Mouse (Mus musculus): ENCODE measurements around the gene Rcbtb2. TPM values are rescaled to one million over a fixed set of nuclear protein-coding genes. Genes with fewer than 3 reads are reported as not detected.
"Not testable (repeated sequence)": the region's sequence is repeated elsewhere in the genome, so short reads cannot be mapped to it uniquely, and the experiment has no call there.

Gene Rcbtb2
- total RNA-seq (2021): 10 to 100 TPM; 28.6 to 34.3 TPM
- polyA plus RNA-seq (2012; rRNA removed): 30.7 and 39.4 TPM in 2 replicates
- long read RNA-seq, partial matches to known transcripts: 1 of 35 reads
- long read RNA-seq, other reads (novel, unspliced or antisense): 26 of 35 reads

DNA sequence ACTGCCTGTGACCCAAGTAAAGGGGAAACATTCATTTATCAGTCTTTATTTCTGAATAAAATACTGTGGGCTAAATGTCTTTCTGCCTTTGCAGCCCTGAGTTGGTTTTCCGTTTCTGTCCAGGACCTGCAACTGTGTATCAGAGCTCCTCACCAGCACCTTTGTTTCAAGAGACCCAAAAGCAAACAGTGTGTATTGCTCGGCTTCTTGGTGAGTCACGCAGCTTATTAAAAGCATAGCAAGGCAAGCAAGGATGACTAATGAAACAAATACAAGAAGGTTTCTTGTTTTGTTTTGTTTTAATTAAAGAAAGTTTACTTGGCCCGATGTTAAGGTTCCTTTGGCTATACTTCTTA is at the start of gene Rcbtb2:
Rcbtb2 (plus strand) TSS at position 115 of the 356 bp plus-strand sequence.
- no peak for DNase-seq

DNA sequence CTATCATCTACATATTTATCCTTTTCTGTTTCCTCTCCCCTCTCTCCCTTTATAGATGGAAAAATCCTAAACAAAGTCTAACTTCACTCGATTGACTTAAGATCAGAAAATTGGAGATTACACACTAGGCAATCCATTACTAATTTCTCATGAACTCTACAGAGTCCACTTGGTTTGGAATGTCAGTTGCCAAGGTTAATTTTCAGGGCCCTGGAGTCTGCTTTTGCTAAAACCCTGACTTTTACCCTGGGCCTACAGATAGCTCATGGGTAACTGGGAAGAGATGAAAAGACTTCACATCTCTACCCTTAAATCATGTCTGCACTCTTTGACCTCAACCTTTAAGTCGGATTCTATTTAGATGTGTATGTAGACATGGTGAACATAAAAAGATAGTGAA is 39.3 kb upstream of the Rcbtb2 start:
- no peak for DNase-seq

DNA sequence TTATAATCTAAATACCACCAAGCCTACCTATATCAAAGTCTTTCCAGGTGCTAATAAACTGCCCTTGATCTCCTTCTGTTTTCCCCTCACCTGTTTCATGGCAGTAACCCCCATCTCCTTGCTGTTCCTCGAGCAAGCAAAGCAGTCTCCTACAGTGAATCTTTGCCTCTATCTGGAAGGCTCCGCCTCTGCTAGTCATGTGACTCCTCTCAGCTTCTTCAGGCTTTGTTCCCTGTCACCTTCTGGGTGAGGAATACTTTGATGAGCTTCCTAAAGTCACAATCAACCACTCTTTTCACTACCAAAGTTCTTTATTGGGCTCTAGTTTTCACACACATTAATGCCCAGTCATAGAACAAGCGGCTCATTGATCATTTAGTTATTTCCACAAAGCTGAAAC is 36.4 kb upstream of the Rcbtb2 start:
- DNase-seq: no peak

DNA sequence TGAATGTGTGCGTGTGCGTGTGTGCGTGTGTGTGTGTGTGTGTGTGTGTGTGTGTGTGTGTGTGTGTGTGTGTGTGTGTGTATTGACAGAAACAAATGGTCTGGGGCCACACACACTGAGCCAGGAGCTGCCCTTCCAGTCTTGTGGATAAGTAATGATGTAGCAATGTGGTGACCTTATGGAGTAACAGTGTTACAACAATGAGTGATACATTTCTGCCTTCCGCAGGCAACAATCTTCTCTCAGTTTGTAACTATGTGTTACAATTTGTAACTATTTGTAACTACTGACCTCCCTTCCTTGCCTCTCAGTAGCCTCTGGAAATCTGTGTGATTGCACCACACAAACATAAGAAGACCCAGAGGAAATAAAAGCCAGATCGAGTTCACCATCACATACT is 35.6 kb upstream of the Rcbtb2 start:
- no peak for DNase-seq

DNA sequence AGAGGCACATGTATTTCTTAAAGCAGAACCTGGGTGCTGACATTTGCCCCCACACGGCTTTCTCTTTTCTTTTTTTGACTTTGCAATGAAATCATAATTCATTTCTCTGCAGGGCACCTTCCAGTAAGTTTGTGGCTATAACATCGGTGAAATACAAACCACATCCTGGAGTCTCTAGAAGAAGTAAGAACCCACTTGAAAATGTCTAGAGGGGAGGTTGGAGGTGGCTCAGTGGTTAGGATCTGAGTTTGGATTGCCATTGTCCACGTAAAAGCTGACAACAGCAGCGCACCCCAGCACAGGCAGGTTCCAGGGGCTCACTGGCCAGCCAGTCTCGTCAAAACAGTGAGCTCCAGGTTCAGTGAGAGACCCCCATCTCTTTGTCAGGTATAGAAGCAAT is 35.1 kb upstream of the Rcbtb2 start:
- no peak for DNase-seq

DNA sequence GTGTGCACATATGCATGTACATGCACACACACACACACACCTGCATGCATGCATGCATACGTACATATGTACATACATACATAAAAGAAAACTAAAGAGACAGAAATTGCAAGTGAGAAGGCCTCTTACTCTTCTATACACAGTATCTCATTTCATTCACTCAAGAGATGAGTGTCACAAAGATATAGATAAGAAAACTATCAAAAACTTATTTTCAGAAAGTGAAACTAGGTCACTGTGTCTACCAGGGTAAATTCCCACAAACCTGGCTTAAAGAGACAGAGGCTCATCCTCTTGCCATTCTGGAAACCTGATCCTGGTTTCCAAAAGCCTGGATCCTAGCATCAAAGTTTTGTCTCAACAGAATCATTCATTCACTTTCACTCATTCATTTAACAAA is 34.6 kb upstream of the Rcbtb2 start:
- no peak for DNase-seq

DNA sequence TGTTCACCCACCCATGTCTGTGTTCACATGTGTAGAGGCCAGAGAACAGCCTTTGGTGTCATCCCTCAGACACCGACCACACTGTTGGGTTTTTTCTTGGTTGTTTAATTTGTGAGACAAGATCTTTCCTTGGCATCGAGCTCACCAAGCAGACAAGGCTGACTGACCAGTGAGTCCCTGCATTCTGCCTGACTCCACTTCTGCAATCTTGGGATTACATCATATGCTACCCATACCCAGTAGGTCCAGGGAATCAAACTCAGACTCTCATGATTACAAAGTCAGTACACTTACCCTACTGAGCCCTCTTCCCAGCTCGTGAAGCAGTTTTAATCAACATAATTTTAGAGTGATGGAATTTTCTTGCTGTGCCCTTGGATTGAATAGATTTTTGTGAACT is 30.0 kb upstream of the Rcbtb2 start:
- no peak for DNase-seq

DNA sequence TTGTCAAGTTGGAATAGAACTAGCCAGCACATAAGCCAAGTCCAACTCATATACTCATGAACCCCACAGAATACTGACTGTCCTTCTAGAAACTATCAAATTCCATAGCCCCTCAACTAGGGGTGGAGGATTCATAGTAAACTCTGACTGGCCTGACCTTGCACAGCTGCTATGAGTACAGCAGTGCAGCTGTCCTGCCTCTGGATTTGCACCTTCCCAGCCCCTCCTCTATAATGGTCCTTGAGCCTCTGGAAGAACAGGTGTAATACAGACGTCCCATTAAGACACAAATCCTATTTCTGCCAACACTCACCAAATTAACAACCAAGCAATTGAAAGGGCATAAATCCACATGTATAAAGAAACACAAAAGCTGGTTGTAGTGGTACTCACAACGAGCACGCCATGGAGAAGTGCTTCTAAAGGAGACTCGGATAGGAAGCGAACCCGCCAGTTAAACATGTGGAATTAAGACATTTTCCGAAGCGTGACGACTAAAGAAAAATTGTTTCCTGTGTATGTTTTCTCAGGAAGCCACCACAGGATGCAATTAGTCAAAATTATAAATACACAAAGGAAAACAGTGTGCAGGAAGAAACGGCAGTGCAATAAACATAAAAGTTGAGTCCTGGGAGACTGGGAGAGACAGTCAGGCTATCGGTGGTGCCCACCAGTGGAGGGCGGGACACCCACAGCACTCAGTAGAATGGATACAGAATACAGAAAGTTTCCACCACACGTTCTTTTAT is 27.9 kb upstream of the Rcbtb2 start:
- no peak for DNase-seq

DNA sequence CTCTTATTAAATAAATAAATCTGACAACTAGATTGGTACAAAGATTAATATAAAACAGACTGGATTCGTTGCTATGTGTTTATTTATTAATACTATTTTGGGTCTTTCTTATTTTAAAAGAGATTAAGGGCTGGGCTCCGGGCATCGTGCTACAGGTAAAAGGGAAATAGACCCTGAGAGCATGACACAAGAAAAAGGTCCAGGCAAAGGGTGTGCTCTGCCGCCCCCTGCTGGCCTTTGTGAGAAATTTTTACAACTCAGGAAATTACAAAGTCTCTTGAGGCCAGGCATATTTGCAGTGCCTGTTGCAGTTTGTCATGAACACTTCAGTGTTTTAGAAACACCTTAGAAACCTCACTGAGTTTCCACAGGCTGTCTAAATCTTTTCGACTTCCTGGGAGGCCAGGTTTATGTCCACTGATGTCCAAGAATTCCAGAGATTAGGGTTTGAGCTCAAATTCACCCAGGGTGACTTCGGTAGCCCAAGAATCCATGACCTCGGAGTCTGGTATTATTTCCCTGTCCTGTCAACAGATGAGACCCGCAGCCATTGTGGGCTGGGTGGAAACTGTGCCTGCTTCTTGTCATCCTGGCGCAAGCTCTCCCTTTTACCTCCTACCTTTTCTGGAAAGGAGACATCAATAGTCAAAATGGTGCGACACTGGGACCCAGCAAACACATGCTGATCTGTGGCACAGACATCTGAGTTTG is 24.0 kb upstream of the Rcbtb2 start:
- DNase-seq: peak; percentile 44

DNA sequence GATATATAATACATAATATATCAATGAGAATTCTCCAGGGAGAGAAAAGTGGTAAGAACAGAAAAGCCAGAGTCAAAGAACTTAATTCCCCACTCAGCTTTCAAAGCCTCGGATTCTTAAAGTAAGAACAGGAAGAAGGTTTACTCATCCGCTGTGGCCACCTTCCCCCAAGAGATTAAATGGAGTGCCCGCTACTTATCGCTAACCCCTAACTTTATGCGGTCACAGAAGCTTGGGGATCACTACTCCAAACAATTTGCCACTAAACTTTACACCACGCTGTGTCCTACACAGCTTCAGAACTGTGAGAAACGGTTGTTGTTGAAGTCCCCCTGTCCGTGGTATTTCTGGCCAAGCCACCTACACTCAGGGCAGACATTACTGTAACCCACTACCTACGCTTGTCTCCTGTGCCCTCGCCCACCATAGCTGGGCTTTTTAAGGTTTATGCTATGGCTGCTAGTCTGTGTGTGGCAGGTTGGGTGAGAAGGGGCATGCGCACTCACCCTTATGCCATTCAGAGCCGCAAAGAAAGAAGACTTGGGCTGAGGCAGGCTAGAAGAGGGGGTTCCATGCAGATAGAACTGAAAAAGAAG is 20.5 kb upstream of the Rcbtb2 start:
- no peak for DNase-seq

DNA sequence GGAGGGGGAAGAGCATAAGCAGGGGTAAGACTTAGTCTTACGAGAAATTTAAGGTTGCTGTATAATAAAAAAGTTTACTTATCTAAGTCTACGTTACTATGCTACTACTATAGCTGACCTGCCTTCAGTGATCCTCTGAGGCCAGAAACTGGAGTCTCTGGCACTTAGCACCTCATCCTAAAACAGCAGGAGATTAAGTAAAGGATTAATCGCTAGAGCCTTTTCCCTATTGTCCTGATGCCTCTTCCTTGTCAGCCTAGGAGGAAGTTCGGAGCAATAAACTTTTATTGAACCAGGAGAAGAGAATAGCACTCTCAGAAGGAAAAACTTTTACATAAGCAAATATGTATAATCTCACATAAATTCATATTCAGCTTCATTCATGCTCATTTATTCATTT is 19.9 kb upstream of the Rcbtb2 start:
- DNase-seq: not testable (repeated sequence)

DNA sequence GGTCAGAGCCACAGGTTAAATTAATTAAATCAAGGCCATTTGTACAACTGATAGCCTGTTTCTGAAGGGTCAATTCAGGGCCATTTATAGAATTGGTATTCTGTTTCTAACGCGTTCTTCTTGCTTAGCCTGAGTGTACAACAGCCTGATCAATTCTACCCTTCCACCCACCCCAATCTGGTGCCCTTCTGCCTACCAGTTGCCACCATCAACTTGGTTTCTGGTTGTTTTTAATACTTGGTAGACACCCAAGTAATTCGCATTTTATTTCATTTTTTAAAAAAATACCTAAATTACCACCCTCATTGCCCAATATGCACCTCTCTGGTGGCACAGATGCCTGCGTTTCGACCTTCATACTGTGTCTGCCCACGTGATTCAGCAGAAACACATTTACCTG is 17.9 kb upstream of the Rcbtb2 start:
- DNase-seq: no peak

DNA sequence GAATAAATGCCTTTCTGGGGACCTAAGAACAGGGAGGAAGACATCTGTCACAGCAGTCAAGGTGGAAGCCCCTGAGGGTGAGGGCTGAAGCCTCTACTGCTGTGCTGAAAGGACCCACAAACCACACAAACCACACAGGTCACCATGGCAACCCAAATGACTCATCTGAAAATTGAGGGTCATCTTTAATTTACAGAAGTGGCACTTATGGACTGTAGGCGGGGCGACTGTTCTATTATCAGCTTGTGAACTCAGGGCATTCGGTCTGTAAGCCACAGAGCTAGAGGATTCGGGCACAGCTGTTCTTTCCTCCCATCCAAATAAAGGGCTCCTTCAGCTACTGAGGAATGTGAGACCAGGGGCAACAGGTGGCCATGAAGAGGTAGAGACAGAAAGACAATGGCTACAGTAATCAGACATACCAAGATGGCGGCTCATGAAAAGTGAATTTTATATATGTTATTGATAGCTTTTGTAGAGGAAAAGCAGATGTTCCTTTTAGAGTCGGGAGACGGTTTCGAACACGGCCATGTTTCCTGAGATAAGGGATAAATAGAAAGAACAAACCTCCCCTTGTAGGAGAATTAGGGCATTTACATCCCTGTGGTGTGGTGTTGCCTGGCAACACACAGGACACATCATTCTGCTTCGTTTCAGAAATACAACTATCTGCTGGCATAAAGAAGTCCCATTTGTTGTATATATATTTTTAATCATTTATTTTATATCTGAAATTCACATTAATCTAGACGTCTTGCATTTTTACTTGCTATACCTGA is 17.2 kb upstream of the Rcbtb2 start:
- DNase-seq: no peak

DNA sequence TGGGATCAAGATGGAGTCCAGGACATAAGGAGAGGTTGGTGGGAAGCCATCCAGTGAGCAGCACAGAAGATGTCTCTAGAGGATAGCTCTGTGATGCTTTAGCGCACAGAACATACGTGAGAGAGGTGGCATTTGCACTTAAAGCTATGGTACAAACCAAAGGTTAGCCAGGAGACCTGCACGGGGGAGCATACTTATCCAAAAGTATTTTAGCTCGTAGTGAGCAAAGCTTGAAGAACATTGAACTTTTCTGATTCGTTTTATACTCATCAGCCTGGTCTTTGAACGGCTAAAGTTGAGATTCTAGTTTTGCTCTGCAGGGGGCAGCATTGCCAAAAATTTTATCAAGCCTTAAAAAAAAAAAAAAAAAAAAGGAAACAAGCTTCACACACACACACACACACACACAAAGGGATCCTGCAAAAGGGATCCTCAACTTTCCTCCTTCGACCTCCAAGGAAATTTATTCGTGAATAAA is 16.6 kb upstream of the Rcbtb2 start:
- peak; percentile 29 for DNase-seq

DNA sequence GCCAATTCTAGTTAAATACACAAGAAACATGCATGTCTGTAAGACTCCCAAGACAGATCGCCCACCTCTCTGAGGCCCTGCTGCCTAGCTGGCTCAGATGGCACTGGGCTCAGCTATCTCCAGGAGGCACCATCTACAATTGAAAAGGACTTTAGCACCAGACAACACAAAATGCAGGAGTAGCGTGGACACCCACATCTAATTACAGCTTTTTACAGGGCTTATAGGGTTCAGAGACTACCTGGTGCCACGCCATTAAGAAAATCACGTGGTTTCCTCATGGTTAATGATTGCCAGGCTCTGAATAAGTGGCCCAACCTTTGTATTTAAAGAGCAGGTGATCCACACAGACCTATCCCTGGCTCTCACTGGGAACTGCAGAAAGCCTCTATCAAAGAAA is 15.9 kb upstream of the Rcbtb2 start:
- no peak for DNase-seq

DNA sequence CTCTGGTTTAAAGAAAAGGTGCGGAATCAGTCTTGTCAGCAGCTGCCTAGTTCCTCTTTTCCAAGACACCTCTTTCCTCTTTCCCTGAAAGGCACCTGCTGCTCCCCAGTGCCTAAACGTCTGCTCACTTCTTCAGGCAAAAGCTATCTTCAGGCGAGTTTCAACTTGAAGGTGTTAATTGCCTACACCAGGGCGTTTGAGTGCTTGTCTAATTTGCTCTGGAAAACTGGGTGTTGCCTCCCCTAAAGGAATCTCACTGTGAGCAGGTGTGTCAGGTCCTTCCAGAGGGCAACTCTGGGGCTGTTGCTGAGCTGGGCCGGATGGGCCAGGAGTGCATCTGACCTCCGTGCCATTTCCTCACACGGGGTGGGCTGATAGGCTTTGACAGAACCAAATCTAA is 15.5 kb upstream of the Rcbtb2 start:
- DNase-seq: no peak

DNA sequence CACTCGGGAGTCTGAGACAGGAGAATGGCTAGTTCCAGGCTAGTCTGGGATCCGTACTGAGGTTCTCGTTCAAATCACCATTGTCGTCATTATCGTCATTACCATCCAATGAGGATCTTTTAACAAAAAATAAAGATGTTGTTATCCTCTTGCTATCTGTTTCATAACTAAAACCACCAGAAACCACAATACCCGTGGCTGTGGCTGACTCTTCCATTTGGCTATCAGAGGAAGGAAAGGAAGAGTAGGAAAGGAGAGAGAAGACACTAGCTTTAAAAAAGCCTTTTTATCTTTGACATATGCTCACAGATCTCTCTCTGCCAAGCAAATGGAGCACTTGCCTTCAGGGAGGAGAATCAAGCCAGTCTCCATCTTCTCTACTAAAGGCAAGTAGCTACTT is 14.9 kb upstream of the Rcbtb2 start:
- no peak for DNase-seq

DNA sequence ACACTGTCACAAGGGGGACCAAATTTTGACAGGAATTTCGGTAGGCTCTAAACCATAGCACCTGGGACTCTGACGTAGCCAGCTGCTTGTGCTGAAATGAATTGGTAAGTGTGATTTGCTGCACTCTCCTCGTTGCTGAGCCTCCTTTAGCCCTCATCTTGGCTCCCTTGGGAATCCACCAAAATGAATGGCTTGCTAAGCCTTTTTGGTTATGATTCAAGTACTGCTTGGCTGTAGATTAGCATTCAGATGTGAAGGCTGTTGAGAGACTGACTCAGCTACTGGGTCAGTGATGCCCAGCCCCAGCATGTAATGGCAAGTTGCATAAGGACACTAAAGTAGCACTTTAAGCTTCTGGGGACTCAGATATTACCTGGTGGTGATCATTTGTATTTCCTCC is 12.2 kb upstream of the Rcbtb2 start:
- DNase-seq: peak; percentile 36

DNA sequence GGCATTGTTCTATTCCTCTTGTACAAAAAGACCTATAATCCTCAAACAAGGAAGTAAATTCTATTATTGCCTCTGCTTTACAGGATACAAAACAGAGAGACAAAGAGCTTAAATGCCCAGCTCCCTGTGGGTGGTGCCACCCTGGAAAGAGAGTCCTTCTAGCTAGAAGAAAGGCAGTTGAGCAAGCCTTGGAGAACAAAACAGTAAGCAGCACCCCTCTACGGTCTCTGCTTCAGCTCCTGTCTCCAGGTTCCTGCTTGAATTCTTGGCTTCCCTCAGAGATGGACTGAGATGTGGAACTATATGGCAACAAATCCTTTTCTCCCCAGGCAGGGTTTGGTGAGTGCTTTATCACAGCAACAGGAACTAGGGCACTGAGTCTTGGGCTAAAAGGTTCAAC is 11.7 kb upstream of the Rcbtb2 start:
- DNase-seq: no peak

DNA sequence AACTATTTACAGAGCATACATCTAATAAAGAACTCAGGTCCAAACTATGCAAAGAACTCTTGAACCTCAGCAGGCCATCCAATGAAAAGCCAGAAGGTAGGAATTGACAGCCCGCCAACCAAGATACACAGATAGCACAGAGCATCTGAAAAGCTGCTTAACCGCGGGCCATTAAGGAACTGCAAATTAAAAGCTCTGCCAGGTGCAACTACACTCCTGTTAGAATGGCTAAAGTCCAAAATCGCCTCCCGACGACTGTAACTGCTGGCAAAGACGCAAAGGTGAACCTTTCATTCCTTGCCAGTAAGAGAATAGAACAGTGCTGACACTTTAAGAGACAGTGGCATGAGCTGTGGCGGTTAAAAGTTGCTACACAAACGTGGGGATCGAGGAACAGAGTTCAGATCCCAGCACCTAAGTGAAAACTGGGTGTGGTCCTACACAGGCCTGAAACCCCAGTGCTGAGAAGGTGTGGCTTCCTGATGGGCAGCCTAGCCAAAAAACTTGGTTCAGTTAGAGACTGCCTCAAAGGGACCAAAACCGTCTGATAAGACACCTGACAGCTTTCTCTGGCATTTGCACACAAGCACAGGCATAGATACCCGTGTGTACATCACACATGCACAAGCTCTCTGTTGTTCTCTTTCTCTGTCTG is 10.5 kb upstream of the Rcbtb2 start:
- DNase-seq: no peak

DNA sequence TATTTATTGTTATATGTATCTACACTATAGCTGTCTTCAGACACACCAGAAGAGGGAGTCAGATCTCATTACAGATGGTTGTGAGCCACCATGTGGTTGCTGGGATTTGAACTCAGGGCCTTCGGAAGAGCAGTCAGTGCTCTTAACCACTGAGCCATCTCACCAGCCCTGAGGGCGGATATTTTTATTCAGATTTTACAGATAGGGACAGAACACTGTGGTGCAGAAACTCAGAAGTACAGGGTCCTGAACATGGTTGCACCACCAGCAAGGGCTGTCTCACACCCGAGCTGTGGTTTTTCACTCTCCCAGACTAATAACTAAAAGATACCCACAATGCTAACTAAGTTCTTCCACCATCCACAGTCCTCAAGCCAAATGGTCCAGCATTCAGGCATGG is 7.9 kb upstream of the Rcbtb2 start:
- not testable (repeated sequence) for DNase-seq

DNA sequence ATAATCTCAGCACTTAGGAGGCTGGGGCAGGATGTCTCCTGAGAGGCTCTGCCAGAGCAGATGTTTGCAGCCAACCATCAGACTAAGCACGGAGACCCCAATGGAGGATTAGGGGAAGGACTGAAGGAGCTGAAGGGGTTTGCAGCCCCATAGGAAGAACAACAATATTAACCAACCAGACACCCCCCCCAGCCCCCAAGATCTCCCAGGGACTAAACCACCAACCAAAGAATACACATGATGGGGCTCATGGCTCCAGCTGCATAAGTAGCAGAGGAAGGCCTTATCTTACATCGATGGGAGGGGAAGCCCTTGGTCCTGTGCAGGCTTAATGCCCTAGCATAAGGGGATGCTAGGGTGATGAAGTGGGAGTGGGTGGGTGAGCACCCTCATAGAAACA is 6.5 kb upstream of the Rcbtb2 start:
- no peak for DNase-seq
